Mouse (Mus musculus) megakaryocyte, embryonic 14.5 days (primary cell): ENCODE data around the gene Ankrd28.

Experiments used
- FLI1 ChIP-seq: IDR thresholded peaks from 2 replicates; pipeline ENCODE4 v1.6.1; 2012; ENCODE audit warnings: low read length, inconsistent platforms, mixed read lengths
- GATA1 ChIP-seq: IDR thresholded peaks from 3 replicates; pipeline ENCODE4 v1.6.1; 2012; ENCODE audit warnings: mixed read lengths, low read length, inconsistent platforms, borderline replicate concordance

DNA sequence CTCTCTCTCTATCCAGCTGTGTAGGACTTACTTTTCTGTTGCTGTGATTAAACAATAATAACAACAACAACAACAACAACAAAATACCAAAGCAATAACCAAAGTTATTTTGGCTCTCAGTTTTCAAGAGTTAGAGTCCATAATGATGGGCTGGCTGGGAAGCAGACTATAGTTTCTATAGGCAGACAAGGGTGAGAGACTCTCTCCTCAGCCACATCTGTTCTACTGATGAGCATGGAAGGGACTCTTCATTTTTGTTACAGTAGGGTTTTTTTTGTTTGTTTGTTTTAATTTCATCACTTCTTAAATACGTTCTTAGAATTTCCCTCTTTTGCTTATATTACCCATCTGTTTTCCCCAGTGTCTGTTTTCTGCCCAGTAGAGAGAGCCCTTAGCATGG, 177.8 kb downstream of the Ankrd28 start:
- TF ChIP-seq GATA1 (no peak), FLI1 (no peak)
